Comparison of ENCODE assay signal across 8 mouse cellular contexts in genomic region chr10:44529218-44530066, GRCm38 (mm10). TPM values are rescaled to one million over a fixed set of nuclear protein-coding genes. Genes with fewer than 3 reads are reported as not detected.
DNase-seq lines count a peak whose midpoint lies in the region; ATAC-seq and TF ChIP-seq lines count a peak whose summit lies in the region.

No protein-coding gene starts in this region.

- DNase-seq in ZHBTc4 (ENCODE audit: low read depth, low spot score), result peak; percentile 95
- peak; percentile 33 to 71 for DNase-seq in cerebellum, postnatal 4 days (ENCODE audit: low spot score in 2 of 2)
- peak; percentile 73 for DNase-seq in gastrocnemius, adult 18-20 months (ENCODE audit: low spot score)
- peak; percentile 40 to 63 for DNase-seq in left cerebral cortex, adult 2 months (ENCODE audit: extremely low spot score in 1 of 2, low spot score in 2 of 2)
- peak; percentile 57 for DNase-seq in right cerebral cortex, adult 18-20 months
- peak; percentile 28 for DNase-seq in urinary bladder, postnatal 10 days (ENCODE audit: low spot score)

- intact Hi-C loops in left cerebral cortex, adult 2 months (cut with DNase I), result loop anchor here (2.0 to 5.0 kb wide), 3 partner anchors 71 to 958 kb away; partner anchors contain the start of gene Lin28b

- peak overlapping the region; percentile 89 for H3K4me2 ChIP-seq in hindbrain, embryonic 16.5 days (ENCODE audit: low read length)

- H3K9me3 ChIP-seq in hindbrain, embryonic 16.5 days (ENCODE audit: control insufficient read depth, low read length), result no peaks in the 10 kb centered on the region

- WGBS in hindbrain, embryonic 16.5 days, result under 1% methylated on average over 42 of the region's 42 CpGs

- ATAC-seq in hindbrain, embryonic 16.5 days, result peak; percentile 100
- ATAC-seq in megakaryocyte, adult 5-6 weeks (ENCODE audit: poor library complexity, severe bottlenecking), result peak; percentile 94

- H3K27me3 ChIP-seq in hindbrain, embryonic 16.5 days (replicated peaks; ENCODE audit: control insufficient read depth, insufficient read depth, low read length), result peaks cover 21% of the 10 kb centered on the region

- TF ChIP-seq CTCF in left cerebral cortex, adult 2 months (IDR thresholded peaks at IDR 0.05), result no peak

- H3K4me3 ChIP-seq in hindbrain, embryonic 16.5 days (ENCODE audit: low read length), result peak overlapping the region; percentile 53
- H3K4me3 ChIP-seq in left cerebral cortex, adult 2 months, result peak overlapping the region; percentile 51

- no peak overlapping the region for H3K27ac ChIP-seq in hindbrain, embryonic 16.5 days (ENCODE audit: low read depth, low read length)
- H3K27ac ChIP-seq in left cerebral cortex, adult 2 months, result no peak overlapping the region

- H3K36me3 ChIP-seq in hindbrain, embryonic 16.5 days (ENCODE audit: control insufficient read depth, insufficient read depth, low read length), result no peaks in the 10 kb centered on the region

- H3K9ac ChIP-seq in hindbrain, embryonic 16.5 days (ENCODE audit: low read depth, low read length), result peak overlapping the region; percentile 47

- H3K4me1 ChIP-seq in hindbrain, embryonic 16.5 days (ENCODE audit: control insufficient read depth, insufficient read depth, low read depth, low read length), result peaks cover 18% of the 10 kb centered on the region

RNA-seq across cellular contexts. Expression of gene Prdm1, which starts 1.1 kb away (rescaled TPM):
- under 1 TPM; 0.16 to 0.43 TPM for total RNA-seq in gastrocnemius, adult 18-20 months (2021)
- polyA plus RNA-seq in hindbrain, embryonic 16.5 days (2015; fragmentation: Nextera tagmentation; extraction: Ambion mirVana), result 0.36 and 1.0 TPM in 2 replicates
- total RNA-seq in left cerebral cortex, adult 2 months (2021), result under 1 TPM; 0.93 to 0.94 TPM
- total RNA-seq in megakaryocyte, adult 5-6 weeks (2015), result 1.9 and 2.2 TPM in 2 replicates
- 1.1 and 2.0 TPM in 2 replicates for total RNA-seq in megakaryocyte, adult 5-6 weeks (2017)

Comparison
In these comparisons a context has a peak if more than half of its experiments do, and no peak if none do; other contexts are left out.
1. DNase-seq: peak in every context shown above with its lines; median percentile 95 in ZHBTc4; 73 in gastrocnemius, adult 18-20 months; 57 in right cerebral cortex, adult 18-20 months; 52 in cerebellum, postnatal 4 days; 52 in left cerebral cortex, adult 2 months; 28 in urinary bladder, postnatal 10 days.